Mouse (Mus musculus) intestine, embryonic 16.5 days (tissue): ENCODE data around the gene Nt5c3. TPM values are rescaled to one million over a fixed set of nuclear protein-coding genes. Genes with fewer than 3 reads are reported as not detected.

Experiments
- ATAC-seq: fragments of 200-750 bp; cut with Nextera tagmentation; 2 replicates; pipeline ENCODE4 v1.8.0; 2017; ENCODE audit warnings: moderate TSS enrichment, moderate library complexity
- H3K27ac ChIP-seq: fragments of 300-500 bp; sonication (generic); 2 replicates; pipeline ENCODE4 v1.5.1; 2014; ENCODE audit warnings: mild to moderate bottlenecking, low read length
- H3K27me3 ChIP-seq: fragments of 300-500 bp; sonication (generic); replicated peaks from 2 replicates; pipeline ENCODE4 v1.6.1; 2014; ENCODE audit warnings: low read length, control low read depth, mixed read lengths; ENCODE audit not compliant: control insufficient read depth, insufficient read depth
- H3K36me3 ChIP-seq: fragments of 300-500 bp; sonication (generic); 2 replicates; pipeline ENCODE4 v1.6.1; 2014; ENCODE audit warnings: low read length, control low read depth; ENCODE audit not compliant: control insufficient read depth, insufficient read depth
- H3K4me1 ChIP-seq: fragments of 300-500 bp; sonication (generic); 2 replicates; pipeline ENCODE4 v1.6.1; 2014; ENCODE audit warnings: low read length, control low read depth, mixed read lengths; ENCODE audit not compliant: control insufficient read depth, insufficient read depth
- H3K4me2 ChIP-seq: fragments of 300-500 bp; sonication (generic); 2 replicates; pipeline ENCODE4 v1.6.1; 2014; ENCODE audit warnings: low read depth, low read length, control low read depth
- H3K4me3 ChIP-seq: fragments of 300-500 bp; sonication (generic); 2 replicates; pipeline ENCODE4 v1.5.1; 2014; ENCODE audit warnings: mild to moderate bottlenecking, low read length
- H3K9ac ChIP-seq: fragments of 300-500 bp; sonication (generic); 2 replicates; pipeline ENCODE4 v1.6.1; 2014; ENCODE audit warnings: low read depth, low read length
- H3K9me3 ChIP-seq: fragments of 300-500 bp; sonication (generic); 2 replicates; pipeline ENCODE4 v1.6.1; 2016; ENCODE audit warnings: low read length, control low read depth; ENCODE audit not compliant: control insufficient read depth
- WGBS: fragments of 180-500 bp; shearing (Covaris S2); extraction: QIAGEN DNeasy Blood & Tissue Kit; methylation state at CpG from one replicate; pipeline ENCODE4 v1.1.7; 2014; 5-methylcytosine and 5-hydroxymethylcytosine counted together
- polyA plus RNA-seq: library from polyadenylated mRNA; unstranded; fragments of >200 nt; fragmentation: Nextera tagmentation; extraction: Ambion mirVana; gene quantifications from 2 replicates; pipeline ENCODE4 v1.2.1, GENCODE M21; 2015

Gene Nt5c3
- polyA plus RNA-seq, result 63.2 and 68.4 TPM in 2 replicates

DNA sequence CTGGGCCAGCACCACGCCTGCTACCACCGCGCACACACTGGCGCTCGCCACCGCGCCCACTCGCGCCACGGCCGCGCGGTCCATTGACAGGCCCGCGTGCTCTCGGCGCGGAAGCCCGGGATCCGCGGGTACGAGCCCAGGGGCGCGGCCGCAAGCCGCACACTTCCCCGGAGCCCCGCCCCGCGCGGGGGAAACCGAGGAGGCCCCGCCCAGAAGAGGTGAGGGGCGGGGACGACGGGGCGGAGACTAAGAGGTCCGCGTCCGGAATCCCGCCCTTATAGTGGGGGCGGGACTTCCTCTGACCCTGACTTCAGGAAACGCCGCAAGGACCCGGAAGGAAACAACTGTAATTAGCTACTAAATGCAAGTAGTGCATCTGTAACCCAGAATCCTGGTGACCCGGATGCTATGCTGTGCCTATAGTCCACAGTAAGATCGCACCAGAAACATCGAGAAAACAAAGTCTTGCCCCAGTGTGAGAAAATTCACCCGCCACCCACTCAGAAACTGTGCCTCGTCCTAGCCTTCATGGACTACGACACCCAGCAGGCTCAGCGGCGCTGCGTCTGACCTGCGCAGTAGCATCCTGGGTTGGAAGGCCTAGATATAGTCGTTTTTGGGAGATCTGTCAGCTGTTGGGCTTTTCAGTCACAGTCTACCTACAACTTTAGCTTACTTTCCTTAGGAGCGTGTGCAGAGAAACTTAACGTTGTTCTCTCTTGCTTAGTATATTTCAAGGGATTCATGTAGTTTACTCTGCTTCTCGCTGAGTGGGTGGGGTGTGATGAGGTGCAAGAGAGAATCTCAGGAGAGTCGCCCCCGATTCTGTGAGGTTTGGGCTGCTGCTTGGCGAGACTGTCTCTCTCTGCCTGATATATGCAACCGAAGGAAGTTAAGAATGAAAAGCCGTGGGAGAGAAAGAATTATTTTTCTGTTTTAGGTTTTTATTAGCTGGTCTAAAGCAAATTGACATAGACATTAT is at the start of gene Nt5c3, which contains the start of gene Vmn1r4:
Gene Nt5c3, minus strand, starts transcription at position 207 of the 982 bp plus-strand sequence.
Gene Vmn1r4, plus strand, starts transcription at position 290 of the 982 bp plus-strand sequence.
- WGBS, result 3% methylated on average over 64 of the region's 64 CpGs
- H3K4me1 ChIP-seq, result peaks cover 13% of the 10 kb centered on the region
- H3K9ac ChIP-seq, result peak within 1 kb of the TSS; percentile 81
- peak; percentile 97 for ATAC-seq
- H3K27ac ChIP-seq, result peak within 1 kb of the TSS; percentile 84
- H3K4me3 ChIP-seq, result peak within 1 kb of the TSS; percentile 90
- H3K36me3 ChIP-seq, result no peaks in the 10 kb centered on the region
- no peaks in the 10 kb centered on the region for H3K9me3 ChIP-seq
- no peaks in the 10 kb centered on the region for H3K27me3 ChIP-seq
- peak within 1 kb of the TSS; percentile 61 for H3K4me2 ChIP-seq

DNA sequence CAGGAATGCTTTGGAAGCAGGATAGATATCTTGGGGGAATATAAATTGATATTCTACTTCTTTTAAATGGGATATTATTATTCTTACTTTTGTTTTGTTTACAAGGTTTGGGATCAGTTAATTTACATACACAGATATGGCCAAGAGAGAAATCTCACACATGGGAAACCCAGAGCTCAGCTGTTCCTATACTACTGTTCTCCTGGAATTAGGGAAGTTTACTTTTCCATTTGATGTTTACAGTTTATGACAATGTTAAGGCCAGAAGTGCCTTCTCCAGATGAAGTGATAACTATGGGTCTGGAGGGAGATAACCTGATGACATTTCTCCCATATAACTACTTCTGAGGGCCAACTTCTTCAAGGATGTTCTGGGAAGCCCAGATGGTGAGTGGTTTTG is 46.2 kb upstream of the Nt5c3 start, which contains the start of gene Vmn1r5:
Gene Vmn1r5, plus strand, starts transcription at position 301 of the 400 bp plus-strand sequence.
- ATAC-seq, result no peak
- Histone ChIP-seq H3K4me3 (no peak within 1 kb of the TSS), H3K4me2 (no peak within 1 kb of the TSS), H3K9me3 (no peaks in the 10 kb centered on the region), H3K27me3 (no peaks in the 10 kb centered on the region), H3K4me1 (no peaks in the 10 kb centered on the region), H3K27ac (no peak within 1 kb of the TSS), H3K36me3 (no peaks in the 10 kb centered on the region), H3K9ac (no peak within 1 kb of the TSS)

DNA sequence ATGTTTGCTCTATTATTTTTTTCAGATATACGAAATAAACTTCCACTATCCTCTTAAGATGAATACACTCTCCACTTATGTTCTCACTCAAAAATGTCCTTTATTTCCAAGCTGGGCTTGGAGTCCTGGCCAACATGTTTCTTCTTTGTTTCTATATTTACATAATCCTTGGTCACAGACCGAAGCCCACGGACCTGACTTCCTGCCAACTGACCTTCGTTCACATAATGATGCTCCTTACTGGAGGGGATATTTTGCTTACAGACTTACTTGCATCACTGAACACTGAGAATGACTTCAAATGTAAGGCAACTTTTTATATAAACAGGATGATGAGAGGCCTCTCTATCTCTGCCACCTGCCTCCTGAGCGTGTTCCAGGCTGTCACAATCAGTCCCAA is 32.7 kb upstream of the Nt5c3 start:
- H3K27me3 ChIP-seq, result no peaks in the 10 kb centered on the region
- H3K4me1 ChIP-seq, result no peaks in the 10 kb centered on the region
- no peaks in the 10 kb centered on the region for H3K36me3 ChIP-seq
- no peaks in the 10 kb centered on the region for H3K9me3 ChIP-seq
- H3K4me2 ChIP-seq, result no peak overlapping the region
- no peak overlapping the region for H3K4me3 ChIP-seq
- 61% methylated on average over 5 of the region's 5 CpGs for WGBS
- no peak overlapping the region for H3K9ac ChIP-seq
- ATAC-seq, result no peak
- no peak overlapping the region for H3K27ac ChIP-seq

DNA sequence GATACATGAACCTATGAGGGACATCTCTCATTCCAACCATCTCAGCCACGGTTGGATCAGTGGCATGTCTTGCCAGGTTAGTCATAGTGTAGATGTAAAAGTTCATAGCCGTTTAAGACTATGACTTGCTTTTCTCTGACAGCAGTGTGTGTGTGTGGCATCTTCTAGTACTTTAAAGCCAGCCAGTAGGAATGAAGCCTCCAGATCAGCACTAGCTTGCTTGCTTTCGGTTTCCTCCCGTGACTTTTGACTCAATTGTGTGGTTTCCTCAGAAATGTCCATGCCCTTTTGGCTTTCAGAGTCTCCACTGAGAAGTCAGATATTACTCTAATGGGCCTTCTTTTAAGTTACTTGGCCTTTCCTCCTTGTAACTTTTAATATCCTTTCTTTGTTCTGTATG is 10.6 kb upstream of the Nt5c3 start:
- H3K9ac ChIP-seq, result no peak overlapping the region
- H3K36me3 ChIP-seq, result no peaks in the 10 kb centered on the region
- ATAC-seq, result no peak
- H3K27ac ChIP-seq, result no peak overlapping the region
- no peak overlapping the region for H3K4me2 ChIP-seq
- H3K4me3 ChIP-seq, result no peak overlapping the region
- H3K4me1 ChIP-seq, result no peaks in the 10 kb centered on the region
- no peaks in the 10 kb centered on the region for H3K9me3 ChIP-seq
- WGBS, result 85% methylated on average over 4 of the region's 4 CpGs
- H3K27me3 ChIP-seq, result no peaks in the 10 kb centered on the region

DNA sequence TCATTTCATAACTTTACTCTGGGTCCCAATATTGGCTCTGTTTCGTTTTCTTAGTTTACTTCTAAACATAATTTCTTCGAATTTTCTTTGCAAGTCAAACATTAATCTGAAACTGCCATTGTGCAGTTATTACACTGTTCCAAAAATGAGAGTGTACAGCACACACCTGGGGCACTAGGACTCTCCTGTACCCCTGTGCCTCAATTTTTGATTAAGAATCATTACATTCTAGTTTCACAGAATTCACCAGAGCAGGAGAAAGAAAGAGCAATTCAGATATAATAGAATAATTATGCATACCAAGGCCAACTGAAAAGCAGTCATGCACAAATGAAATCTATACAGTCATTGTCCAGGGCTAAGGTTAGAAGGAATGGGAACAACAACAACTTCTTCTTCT is 8.7 kb upstream of the Nt5c3 start:
- Histone ChIP-seq H3K36me3 (no peaks in the 10 kb centered on the region), H3K27ac (no peak overlapping the region), H3K9ac (no peak overlapping the region), H3K4me1 (no peaks in the 10 kb centered on the region), H3K9me3 (no peaks in the 10 kb centered on the region), H3K4me3 (no peak overlapping the region), H3K27me3 (no peaks in the 10 kb centered on the region), H3K4me2 (no peak overlapping the region)
- WGBS, result 71% methylated on average over 2 of the region's 2 CpGs
- no peak for ATAC-seq

DNA sequence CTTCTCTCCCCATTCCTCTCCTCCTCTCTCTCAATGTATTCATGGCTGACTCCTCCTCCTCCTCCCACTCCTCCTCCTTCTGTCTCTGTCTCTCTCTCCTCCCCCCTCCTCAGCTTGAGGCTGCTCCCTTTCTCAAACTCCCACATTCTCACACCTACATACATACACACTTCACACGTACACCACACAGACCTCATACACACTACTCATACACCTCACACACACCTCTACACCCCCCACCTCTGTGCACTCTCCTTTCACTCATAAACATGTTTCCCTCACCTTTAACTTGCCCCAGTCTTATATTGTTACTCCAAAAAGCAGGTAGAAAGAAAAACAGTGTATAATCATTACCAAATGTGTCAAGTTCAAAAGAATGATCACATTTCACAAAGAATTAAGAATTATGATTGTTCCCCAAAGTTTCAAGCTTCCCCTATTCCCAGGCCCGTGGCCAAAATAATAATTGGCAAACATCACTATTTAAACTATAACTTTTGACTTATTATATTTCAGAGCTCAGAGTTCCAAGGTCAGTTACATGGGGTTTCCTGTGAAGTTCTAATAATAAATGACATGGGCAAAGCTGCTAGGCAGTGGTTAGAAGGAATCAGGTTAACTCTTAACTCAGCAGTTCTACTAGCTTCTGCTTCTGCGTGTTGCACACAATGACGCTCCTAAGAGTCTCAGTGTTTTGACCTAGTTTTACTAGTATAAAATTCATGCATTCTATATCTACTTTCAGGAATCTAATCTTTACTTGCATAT is 8.1 kb upstream of the Nt5c3 start:
- no peak overlapping the region for H3K4me2 ChIP-seq
- H3K27me3 ChIP-seq, result no peaks in the 10 kb centered on the region
- no peak overlapping the region for H3K4me3 ChIP-seq
- WGBS, result 58% methylated on average over 4 of the region's 4 CpGs
- H3K36me3 ChIP-seq, result no peaks in the 10 kb centered on the region
- ATAC-seq, result no peak
- H3K9me3 ChIP-seq, result no peaks in the 10 kb centered on the region
- no peak overlapping the region for H3K27ac ChIP-seq
- H3K4me1 ChIP-seq, result no peaks in the 10 kb centered on the region
- no peak overlapping the region for H3K9ac ChIP-seq

DNA sequence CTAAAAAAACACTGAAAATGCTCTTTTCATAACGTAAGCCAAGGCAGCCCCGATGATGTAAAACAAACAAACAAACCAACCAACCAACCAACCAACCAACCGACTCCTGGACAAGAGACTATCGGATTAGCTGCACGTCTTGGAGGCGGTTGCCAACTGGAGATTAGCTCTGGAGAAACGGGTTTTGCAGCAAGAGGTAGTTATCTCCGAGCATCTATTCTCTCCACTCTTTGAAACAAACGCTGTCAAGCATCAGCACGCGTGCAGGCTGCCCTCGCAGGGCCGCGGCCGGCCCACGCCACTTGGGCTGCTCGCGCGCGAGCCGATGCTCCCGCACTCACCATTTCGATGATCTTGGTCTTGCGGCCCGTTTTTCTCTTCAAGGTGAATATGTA is 404 bp downstream of the Nt5c3 start:
- Histone ChIP-seq H3K9ac (peak overlapping the region; percentile 81), H3K9me3 (no peaks in the 10 kb centered on the region), H3K36me3 (no peaks in the 10 kb centered on the region), H3K27ac (peak overlapping the region; percentile 76), H3K27me3 (no peaks in the 10 kb centered on the region), H3K4me1 (peaks cover 18% of the 10 kb centered on the region), H3K4me3 (peak overlapping the region; percentile 90), H3K4me2 (peak overlapping the region; percentile 53)
- peak; percentile 43 for ATAC-seq
- WGBS, result under 1% methylated on average over 25 of the region's 25 CpGs

DNA sequence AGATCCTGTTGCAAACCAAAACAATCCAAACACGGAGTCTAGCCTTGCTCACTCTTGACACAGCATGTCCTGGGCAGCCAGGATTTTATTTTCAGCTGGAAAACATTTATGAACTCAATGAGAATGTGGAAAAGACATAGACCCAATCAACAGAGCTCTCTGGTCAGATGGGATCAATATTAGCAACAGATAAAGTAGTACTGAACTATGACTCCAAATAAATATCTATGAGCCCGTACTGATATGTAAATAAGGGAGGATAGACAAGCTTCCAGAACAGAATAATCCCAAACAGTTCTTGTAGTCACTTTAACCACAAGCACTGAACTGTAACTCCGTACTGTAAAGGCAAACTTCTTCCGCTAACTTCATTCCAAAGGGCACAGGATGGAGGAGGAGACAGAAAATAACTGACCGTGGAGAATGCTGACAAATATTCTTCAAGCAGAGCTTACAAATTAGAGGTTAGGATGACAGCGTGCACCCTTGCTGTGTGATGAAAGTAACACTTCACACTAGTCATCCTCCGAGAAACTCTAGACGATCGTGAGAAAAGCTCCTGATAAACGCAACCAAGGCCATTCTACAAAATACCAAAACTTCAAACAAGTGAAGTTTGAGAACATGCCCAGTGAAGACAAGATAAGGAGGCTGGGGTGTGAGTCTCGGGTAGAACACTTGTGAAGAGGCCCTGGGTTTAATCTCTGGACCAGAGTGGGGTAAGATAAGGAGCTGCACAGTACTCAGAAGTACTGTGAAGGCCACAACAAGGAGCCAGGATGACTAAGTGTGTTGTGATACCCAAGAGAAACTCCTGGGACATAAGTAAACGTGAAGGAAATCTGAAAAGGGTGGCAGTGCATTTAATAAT is 3.3 kb downstream of the Nt5c3 start:
- Histone ChIP-seq H3K27me3 (no peaks in the 10 kb centered on the region), H3K36me3 (no peaks in the 10 kb centered on the region), H3K4me3 (no peak overlapping the region), H3K9ac (no peak overlapping the region), H3K4me1 (peaks cover 27% of the 10 kb centered on the region), H3K9me3 (no peaks in the 10 kb centered on the region), H3K4me2 (no peak overlapping the region), H3K27ac (no peak overlapping the region)
- no peak for ATAC-seq
- WGBS, result 61% methylated on average over 12 of the region's 12 CpGs
